Mouse (Mus musculus) cerebellum, adult 2 months (tissue): ENCODE measurements at regions not wholly inside any gene's neighbourhood (a gene's known extent, or its start where the extent isn't known, plus 50 kb on each side); places are given as distances from the start of the nearest gene placed in this dataset.

Source experiments
- DNase-seq, 2 experiments: peaks; one replicate each; pipeline ENCODE4 v3.0.0; 2021
- H3K27ac ChIP-seq: fragments of 200-500 bp; 2 replicates; pipeline ENCODE4 v1.5.1; 2012; ENCODE audit warnings: low read length, control low read depth, inconsistent platforms; ENCODE audit not compliant: insufficient read depth
- H3K27me3 ChIP-seq: fragments of 200-500 bp; 2 replicates; pipeline ENCODE4 v1.6.1; 2012; ENCODE audit warnings: inconsistent platforms, mild to moderate bottlenecking, low read length, moderate library complexity; ENCODE audit not compliant: control insufficient read depth, insufficient read depth
- H3K4me1 ChIP-seq: fragments of 200-500 bp; 2 replicates; pipeline ENCODE4 v1.6.1; 2011; ENCODE audit warnings: low read length; ENCODE audit not compliant: control insufficient read depth, insufficient read depth
- H3K4me3 ChIP-seq: fragments of 200-500 bp; replicated peaks from 2 replicates; pipeline ENCODE3; 2011; ENCODE audit warnings: mild to moderate bottlenecking, low read depth, low read length, control low read depth; ENCODE audit not compliant: insufficient read depth
- CTCF ChIP-seq: fragments of 200-500 bp; IDR thresholded peaks from 2 replicates; pipeline ENCODE4 v1.5.1; 2011; ENCODE audit warnings: low read depth, mild to moderate bottlenecking, control low read depth, low read length, moderate library complexity, borderline replicate concordance; ENCODE audit not compliant: insufficient read depth
- POLR2A ChIP-seq: fragments of 200-500 bp; IDR thresholded peaks from 2 replicates; pipeline ENCODE4 v1.6.1; 2011; ENCODE audit warnings: low read length, control low read depth, borderline replicate concordance; ENCODE audit not compliant: insufficient read depth
- WGBS: fragments of 180-500 bp; shearing (Covaris S2); methylation state at CpG from one replicate; pipeline ENCODE4 v1.1.7; 2018; 5-methylcytosine and 5-hydroxymethylcytosine counted together

DNA sequence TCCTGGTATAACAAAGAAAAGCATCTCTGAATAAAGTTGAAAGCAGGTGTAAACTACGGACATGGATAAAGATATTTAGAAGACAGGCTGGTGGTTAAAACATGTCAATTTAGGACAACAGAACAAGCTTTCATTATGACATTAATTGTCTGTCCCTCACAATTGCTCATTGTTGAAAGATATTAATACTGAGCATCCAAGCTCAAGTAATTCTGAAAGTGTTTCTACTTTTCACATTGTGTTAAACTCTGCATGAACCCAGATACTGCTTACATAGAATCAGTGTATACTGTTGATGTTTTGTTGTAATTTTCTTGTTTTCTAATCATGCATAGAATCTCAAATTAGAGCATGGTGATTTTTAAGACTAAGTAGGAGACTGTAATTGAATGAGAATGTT lies 614.7 kb upstream of the Lingo2 start:
- 58% methylated on average over 1 of the region's 1 CpGs for WGBS
- no peak overlapping the region for H3K4me3 ChIP-seq
- no peaks in the 10 kb centered on the region for H3K27me3 ChIP-seq
- H3K4me1 ChIP-seq = no peaks in the 10 kb centered on the region
- H3K27ac ChIP-seq = no peak overlapping the region
- DNase-seq = no peak
- TF ChIP-seq POLR2A = no peak
- TF ChIP-seq CTCF = no peak

DNA sequence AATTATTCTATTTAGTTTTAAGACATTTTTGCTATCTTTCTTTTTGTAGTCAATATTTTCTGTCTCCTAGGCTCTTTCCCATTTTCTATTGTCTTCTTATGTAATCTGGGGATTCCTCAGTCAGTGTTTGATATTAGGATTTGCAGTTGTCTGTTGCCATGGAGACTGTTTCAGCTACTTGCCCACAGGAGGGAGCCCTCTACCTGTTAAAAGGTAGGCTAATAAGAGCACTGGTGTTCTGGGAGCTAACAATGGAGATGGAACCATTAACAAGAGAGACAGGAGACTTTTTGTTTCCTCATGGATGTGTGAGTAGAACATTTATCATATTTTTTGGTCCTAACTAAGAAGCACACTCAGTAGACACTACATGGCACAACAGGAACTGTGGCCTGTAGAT lies 608.7 kb upstream of the Lingo2 start:
- DNase-seq = peak in 1 of 2 experiments; percentile 1
- Histone ChIP-seq H3K4me3 (no peak overlapping the region), H3K27ac (no peak overlapping the region), H3K27me3 (no peaks in the 10 kb centered on the region), H3K4me1 (no peaks in the 10 kb centered on the region)
- TF ChIP-seq POLR2A (no peak), CTCF (no peak)

- no peak for DNase-seq
- TF ChIP-seq CTCF = no peak
- no peak for TF ChIP-seq POLR2A
- H3K4me1 ChIP-seq = no peaks in the 10 kb centered on the region
- no peak overlapping the region for H3K27ac ChIP-seq
- no peak overlapping the region for H3K4me3 ChIP-seq
- WGBS = 72% methylated on average over 3 of the region's 3 CpGs
- H3K27me3 ChIP-seq = no peaks in the 10 kb centered on the region
Observed at GRCm38 (mm10) chr4:37546001-37546400, 594.5 kb upstream of the Lingo2 start.

- H3K4me1 ChIP-seq = no peaks in the 10 kb centered on the region
- no peak overlapping the region for H3K4me3 ChIP-seq
- H3K27ac ChIP-seq = no peak overlapping the region
- no peaks in the 10 kb centered on the region for H3K27me3 ChIP-seq
- DNase-seq = no peak
- TF ChIP-seq POLR2A = no peak
- no peak for TF ChIP-seq CTCF
- WGBS = 83% methylated on average over 4 of the region's 4 CpGs
Observed at GRCm38 (mm10) chr4:37507732-37508131, 556.2 kb upstream of the Lingo2 start.
